Mouse (Mus musculus) activated CD4-positive, CD25-positive, alpha-beta regulatory T cell, adult 4 months (primary cell): ENCODE results near the gene Slc9a2. TPM values are rescaled to one million over a fixed set of nuclear protein-coding genes. Genes with fewer than 3 reads are reported as not detected.
A peak's percentile ranks its signal among the peaks of the same experiment; 100 is the strongest.

Source experiments
- ATAC-seq: one replicate; pipeline ENCODE4 v1.8.0; 2017
- polyA plus RNA-seq, 2 experiments: library from polyadenylated mRNA; unstranded; fragments of 100-300 nt; shearing (Covaris generic); gene quantifications; one replicate each; pipeline ENCODE4 v1.2.1; 2017

The Slc9a2 gene
- polyA plus RNA-seq, 2 experiments from 2014 or later: not detected

GRCm38 (mm10) chr1:40789666-40790233 is 109.4 kb downstream of the Slc9a2 start:
- peak; percentile 3 for ATAC-seq

GRCm38 (mm10) chr1:40790324-40791141 is 110.2 kb downstream of the Slc9a2 start, which contains the start of gene Mfsd9:
Gene Mfsd9, minus strand, starts transcription at chr1:40790687.
- peak; percentile 87 for ATAC-seq

- no peak for ATAC-seq
These were observed 115.1 kb downstream of the Slc9a2 start for GRCm38 (mm10) chr1:40795508-40795907.

- ATAC-seq: peak; percentile 63
These were observed 117.0 kb downstream of the Slc9a2 start for GRCm38 (mm10) chr1:40797348-40797747.

- ATAC-seq: no peak
These were observed 118.7 kb downstream of the Slc9a2 start for GRCm38 (mm10) chr1:40799121-40799520.

- ATAC-seq: no peak
These were observed 120.5 kb downstream of the Slc9a2 start for GRCm38 (mm10) chr1:40800908-40801307.

- ATAC-seq: no peak
These were observed 122.4 kb downstream of the Slc9a2 start for GRCm38 (mm10) chr1:40802759-40803158.

GRCm38 (mm10) chr1:40804118-40804517 is 123.7 kb downstream of the Slc9a2 start:
- ATAC-seq: no peak

GRCm38 (mm10) chr1:40805351-40805750 is 125.0 kb downstream of the Slc9a2 start, which contains the start of gene Tmem182:
Gene Tmem182, plus strand, starts transcription at chr1:40805601.
- no peak for ATAC-seq

GRCm38 (mm10) chr1:40805891-40806290 is 125.5 kb downstream of the Slc9a2 start:
- ATAC-seq: no peak

GRCm38 (mm10) chr1:40808643-40809042 is 128.3 kb downstream of the Slc9a2 start:
- no peak for ATAC-seq

- no peak for ATAC-seq
These were observed 134.9 kb downstream of the Slc9a2 start for GRCm38 (mm10) chr1:40815071-40815845.

Other genes with a start within 250 kb of the Slc9a2 start
- 100 to 1,000 TPM in 1 of 2 experiments, 10 to 100 TPM in 1; 72.9 to 107 TPM for gene Il18r1, start 215.0 kb upstream of the Slc9a2 start, polyA plus RNA-seq
- gene Il18rap, start 165.2 kb upstream of the Slc9a2 start, polyA plus RNA-seq: 10 to 100 TPM; 19.6 to 23.5 TPM
- not detected for gene Slc9a4, start 100.5 kb upstream of the Slc9a2 start, polyA plus RNA-seq
- 1 to 10 TPM in 1 of 2 experiments, under 1 TPM in 1; 0.81 to 1.1 TPM for gene Mfsd9, start 110.1 kb downstream of the Slc9a2 start, polyA plus RNA-seq
- not detected for gene Tmem182, start 125.0 kb downstream of the Slc9a2 start, polyA plus RNA-seq